Mouse (Mus musculus) cerebral cortex, adult 2 months (tissue): ENCODE measurements around the gene Klf2.

ENCODE experiments used
- WGBS: fragments of 180-500 bp; shearing (Covaris S2); methylation state at CpG from one replicate; pipeline ENCODE4 v1.1.7; 2018; 5-methylcytosine and 5-hydroxymethylcytosine counted together

The Klf2 gene

DNA sequence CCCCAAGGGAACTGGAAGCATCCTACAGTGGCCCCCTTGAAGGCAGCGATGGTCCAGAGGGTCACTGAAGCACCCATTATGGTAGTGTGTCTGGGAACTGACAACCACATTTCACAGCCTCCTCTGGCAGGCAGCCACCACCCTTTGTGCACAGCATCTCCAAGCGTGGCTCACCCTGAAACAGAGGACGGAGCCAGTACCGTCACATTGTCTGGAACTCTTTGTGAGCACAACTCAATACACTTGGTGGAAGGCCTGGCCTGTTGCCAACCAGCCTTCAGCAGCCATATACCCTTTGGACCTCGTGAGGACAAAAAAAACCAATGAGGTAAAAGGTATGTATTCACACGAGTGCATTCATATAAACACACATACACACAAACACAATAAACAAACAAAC lies 10.6 kb upstream of the Klf2 start:
- WGBS, result 45% methylated on average over 6 of the region's 6 CpGs

DNA sequence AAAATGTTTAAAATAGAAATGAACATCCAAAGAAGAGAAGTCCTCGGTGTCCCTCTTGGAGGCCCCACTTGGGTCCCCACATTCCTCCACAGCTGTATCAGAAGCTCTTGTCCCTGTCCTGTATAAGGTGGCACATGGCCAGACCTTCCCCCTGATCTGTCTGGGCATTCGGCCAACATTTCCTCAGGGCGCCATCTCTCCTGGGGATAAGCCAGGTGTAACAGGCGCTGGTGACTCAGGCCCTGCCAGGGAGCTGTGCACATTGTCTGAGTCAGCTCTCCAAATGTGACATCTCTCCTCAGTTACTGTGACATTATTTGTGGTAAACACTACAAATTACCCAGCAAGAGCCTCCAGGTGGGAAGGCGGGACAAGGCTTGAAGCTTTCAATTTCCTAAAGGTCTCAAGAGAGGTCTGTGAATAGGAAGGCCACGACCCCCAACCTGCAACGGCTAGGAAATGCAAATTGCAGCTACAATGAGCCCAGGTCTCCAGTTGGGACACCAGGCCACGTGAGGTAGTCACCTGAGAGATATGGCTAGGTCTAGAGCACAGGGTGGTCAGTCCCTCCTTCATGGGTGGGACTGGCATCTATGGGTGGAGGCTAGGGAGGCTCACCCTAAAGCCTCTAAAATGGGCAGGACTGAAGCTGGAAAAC lies 7.9 kb upstream of the Klf2 start:
- WGBS, result 30% methylated on average over 8 of the region's 8 CpGs

DNA sequence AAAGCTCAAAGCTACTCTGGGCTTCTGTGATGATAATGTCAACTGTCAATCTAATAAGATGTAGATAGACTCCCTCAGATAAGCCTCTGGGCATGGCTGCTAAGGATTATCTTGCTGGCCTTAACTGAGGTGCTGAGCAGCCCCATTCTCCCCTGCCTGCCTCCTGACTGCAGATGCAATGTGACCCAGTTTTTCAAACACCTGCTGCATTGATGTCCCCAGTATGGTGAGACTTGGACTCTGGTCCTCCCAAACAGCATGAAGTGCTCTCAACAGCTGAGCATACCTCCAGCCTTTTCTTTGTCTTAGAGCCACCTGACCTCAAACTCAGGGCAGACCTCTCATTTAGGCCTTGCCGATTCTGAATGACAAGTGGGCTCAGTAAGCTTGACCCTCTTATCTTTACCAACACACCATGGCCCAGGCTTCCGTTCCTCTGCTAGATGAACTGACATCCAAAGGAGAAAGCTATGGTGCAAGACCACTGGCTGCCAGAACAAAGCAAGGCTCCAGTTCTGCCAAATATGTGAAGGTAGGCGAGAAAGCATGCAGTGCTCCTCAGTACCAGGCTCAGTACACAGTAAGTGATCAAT lies 5.8 kb upstream of the Klf2 start:
- 92% methylated on average over 3 of the region's 3 CpGs for WGBS

DNA sequence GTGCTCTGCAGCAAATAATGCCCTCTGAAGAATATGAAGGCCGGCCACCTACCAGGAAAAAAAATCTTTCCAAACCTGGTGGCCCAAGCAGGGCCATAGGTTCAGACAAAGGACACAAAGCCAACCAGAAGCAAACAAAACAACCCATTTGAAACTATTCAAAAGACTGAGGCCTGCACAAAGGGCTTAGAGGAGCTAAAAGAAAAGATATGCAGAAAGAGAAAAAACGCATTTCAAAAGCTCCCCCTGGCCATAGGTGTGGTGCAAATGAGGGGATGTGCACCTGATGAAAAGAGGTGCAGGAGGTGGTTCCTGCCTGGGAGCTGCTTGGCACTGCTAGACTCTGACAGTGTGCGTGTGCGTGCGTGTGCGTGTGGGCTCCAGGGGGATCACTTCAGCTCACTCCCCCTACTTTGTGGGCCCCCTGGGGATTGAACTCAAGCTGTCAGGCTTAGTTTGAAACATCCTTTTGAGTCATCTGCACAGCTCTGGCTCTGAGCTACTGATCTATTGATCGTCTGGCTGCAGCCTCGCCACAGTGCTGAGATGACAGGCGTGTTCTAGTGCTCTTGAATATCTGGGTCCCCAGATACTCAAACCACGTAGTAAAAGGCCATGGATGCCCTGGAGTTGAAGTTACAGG lies 2.7 kb upstream of the Klf2 start:
- 83% methylated on average over 10 of the region's 10 CpGs for WGBS

DNA sequence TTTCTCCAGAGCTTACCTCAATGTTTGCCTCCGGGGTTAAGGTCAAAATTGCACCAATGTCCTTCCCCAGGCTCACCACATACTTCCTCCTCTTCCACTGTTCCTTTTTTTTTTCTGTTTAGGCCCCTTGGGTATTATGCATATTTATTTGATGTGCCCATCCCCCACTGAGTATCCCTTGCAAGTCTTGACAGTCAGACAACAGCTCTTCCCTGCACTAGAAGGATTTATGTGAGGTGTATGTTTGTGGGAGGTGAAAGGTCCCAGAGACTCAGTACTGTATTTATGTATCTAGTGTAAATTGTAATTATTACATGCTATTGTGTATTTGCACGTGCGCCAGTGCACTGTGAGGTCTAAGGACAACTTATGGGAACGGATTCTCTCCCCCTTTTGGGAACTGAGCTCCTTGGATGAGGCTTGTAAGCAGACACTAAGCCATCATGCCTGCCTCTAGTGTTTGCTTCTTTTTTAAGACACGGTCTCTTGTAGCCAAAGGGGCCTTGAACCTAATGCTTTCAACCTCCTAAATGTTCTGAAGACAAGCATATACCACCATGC lies 1.0 kb upstream of the Klf2 start:
- WGBS, result 69% methylated on average over 5 of the region's 5 CpGs

DNA sequence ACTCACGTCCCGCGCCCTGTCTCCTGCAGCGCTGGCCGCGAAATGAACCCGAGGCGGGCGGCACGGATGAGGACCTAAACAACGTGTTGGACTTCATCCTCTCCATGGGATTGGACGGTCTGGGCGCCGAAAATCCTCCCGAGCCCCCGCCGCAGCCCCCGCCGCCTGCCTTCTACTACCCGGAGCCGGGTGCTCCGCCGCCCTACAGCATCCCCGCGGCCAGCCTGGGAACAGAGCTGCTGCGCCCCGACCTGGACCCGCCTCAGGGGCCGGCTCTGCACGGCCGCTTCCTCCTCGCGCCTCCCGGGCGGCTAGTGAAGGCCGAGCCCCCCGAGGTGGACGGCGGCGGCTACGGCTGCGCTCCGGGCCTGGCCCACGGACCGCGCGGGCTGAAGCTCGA lies 564 bp downstream of the Klf2 start:
- WGBS, result under 1% methylated on average over 48 of the region's 48 CpGs

DNA sequence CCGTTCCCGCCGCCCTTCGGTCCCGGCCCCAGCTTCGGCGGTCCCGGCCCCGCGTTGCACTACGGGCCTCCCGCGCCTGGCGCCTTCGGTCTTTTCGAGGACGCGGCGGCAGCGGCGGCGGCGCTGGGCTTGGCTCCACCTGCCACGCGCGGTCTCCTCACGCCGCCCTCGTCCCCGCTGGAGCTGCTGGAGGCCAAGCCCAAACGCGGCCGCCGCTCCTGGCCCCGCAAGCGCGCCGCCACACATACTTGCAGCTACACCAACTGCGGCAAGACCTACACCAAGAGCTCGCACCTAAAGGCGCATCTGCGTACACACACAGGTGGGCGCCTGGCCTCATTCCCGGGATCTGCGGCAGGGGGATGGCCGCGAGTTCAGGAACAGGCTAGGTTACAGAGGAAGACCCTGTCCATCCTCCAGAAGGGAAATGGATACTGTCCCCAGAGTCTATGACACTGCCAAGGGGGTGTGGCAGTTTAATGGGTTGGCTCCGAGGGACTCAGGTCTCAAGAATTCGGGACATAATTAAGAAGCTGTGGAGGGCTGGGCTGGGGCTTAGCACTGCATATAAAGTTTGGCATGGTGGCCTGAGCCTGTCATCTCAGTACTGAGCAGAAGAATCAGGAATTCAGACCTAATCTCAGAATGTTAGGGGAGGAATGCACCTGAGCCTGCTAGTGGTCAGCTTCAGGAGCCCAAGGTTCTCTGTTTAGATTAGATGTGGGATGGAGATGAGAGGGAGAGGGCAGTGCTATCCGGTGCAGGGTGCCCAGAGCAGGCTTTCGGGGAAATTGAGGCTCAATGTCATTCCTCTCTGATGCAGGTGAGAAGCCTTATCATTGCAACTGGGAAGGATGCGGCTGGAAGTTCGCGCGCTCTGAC lies 1.3 kb downstream of the Klf2 start:
- WGBS, result 10% methylated on average over 55 of the region's 55 CpGs

DNA sequence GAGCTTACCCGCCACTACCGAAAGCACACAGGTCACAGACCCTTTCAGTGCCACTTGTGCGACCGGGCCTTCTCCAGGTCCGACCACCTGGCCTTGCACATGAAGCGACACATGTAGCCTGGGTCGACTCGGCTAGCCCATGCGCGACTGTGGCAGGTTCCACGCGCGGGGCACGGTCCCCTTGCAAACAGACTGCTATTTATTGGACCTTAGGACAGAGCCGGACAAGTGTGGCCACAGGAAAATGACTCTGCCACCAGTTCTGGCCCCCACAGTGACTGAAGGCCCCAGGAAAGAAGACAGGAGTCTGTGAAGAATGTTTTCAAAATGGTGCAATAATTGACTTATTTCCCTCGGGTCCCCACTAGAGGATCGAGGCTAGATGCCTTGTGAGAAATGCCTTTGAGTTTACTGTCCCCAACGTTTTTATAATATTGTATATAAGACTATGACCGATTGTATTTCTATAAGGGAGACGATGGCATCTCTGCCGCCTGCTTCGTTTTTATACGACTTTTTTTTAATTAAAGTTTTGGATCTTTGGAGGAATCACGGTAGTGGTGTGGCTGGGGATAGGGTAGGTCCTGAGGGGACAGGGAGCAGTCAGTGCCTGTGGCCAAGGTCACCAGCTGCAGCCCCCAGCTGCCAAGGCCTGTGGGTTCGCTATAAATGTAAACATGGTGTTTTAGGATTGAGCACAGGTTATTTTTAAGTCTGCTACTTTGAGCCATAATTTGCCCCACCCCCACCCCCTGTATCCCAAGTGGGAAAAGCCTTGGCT lies 2.2 kb downstream of the Klf2 start:
- 66% methylated on average over 25 of the region's 25 CpGs for WGBS

DNA sequence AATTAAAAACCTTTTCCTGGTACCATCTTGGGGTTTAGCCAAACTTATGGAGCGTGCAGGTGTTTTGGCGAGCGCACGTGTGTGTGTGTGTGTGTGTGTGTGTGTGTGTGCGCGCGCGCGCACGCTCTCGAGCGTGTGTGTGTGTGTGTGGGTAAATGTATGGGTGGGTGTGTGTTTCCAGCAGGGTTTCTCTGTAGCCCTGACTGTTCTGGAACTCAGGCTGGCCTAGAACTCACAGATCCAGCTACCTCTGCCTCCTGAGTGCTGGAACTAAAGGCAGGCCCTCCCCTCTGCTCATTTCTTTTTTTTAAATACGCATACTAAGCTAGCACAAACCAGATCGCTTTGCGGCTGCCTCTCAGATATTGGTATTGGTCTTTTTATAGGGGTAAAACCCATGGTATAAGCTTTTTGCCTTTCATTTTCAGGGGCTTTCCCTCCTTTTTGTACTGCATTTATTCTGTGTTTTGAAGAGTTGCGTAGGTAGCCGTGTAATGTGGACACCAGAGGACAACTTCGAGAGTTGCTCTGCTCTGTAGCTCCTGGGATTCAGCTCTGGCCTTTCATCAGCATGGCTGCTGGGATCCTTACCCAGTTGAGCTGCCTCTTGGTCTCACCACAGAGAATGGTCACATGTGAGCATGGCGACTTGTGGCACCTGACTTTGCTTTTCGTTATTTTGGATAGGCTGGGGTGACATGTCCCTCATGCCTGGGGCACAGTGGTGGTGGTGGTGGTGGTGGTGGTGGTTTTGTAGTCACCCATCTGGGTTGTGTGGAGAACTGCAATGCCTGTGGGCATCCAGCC lies 3.0 kb downstream of the Klf2 start:
- 80% methylated on average over 20 of the region's 20 CpGs for WGBS

DNA sequence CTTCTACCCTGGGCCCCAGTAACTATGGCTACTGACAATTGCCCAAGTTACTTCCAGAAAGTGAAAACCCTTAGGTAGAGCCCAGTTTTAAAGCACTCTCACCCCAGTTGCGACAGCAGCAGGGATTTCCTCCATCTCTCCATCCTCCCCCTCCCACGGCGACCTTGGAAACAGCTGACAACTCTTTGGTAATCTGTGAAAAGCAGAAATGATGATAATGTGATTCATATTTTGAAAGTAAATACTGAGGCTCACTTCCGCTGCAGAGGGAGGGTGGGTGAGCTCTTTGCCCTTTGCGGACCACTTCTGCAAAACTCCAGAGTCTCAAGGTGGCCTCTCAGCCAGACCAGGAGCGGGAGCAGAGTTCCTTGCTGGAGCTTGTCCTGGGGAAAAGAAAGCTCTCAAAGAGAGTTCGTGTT lies 3.6 kb downstream of the Klf2 start:
- WGBS, result 54% methylated on average over 7 of the region's 7 CpGs

DNA sequence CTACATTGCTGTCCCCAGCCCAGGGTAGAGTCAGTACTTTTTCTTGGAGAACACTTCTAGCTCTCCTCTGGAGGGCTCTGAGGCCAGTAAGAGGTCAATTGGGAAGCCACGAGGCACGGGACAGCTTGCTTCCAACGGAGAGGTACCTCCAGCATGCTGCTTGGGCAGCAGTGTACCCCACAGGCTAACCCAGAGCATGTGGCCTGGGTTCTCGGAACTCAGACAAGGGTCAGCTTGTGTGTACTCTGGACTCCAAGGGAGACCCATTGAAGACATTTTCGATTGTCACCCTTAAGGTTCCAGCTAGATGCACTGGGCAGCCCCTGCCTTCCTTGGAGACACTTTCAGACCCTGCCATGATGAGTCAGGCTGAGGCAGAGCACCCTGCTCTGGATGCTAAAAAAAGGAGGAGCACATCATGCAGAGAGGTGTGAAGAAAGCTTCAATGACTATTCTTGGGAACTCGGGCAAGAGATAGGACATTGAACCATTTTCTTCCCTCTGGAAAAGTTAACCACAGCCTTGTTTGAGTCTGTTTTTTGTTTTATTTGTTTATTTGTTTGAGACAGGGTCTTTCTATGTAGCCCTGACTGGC lies 4.4 kb downstream of the Klf2 start:
- WGBS, result 56% methylated on average over 6 of the region's 6 CpGs

DNA sequence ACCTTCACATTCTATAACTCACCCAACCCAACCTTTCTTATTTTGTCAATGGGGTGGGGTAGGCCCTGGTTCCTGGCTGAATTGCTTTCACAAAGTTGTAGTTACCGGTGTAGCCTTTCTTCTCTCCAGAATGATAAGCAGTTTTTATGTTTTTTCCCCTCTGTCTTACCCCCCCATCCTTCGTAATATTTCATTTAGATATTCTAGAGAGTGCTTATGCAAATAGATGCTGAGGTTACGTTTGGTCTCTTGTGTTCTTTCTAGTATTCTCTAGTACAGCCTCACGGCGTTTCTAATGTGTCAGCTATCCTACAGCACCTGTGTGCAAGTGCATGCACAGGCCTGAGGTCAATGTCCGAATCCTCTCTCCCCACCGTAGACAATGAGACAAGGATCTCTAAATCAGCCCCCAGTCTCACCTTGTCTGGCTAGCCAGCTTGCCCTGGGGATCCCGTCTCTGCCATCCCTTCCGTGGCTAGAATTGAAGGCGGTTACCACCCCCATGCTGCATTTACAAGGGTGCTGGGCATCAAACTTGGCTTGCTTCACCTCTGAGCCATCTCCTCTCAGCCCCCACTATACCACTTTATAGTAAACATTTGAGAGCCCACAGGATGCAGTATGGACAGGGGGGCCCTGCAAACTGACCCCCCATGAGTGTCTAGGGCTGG lies 5.3 kb downstream of the Klf2 start:
- whole genome bisulfite sequencing, result 72% methylated on average over 10 of the region's 10 CpGs

DNA sequence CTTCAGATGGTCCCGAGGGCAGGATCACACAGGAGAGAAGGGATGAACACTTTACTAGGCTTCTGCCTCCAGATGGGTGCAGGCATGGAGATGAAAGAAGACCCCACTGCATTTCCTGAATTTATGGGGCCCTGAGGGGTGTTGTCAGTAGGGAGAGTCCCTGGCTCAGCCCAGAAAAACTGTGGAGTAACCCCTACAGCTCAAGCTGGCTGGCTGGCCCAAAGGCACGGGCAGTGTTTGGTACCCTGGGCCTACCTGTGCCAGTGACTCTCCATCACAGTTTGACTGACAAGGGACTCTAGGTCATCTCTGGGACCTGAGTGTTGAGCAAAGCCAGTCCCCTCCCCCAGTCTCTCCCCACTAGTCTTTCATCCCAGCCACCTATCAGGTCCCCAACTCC lies 5.9 kb downstream of the Klf2 start:
- 81% methylated on average over 2 of the region's 2 CpGs for whole genome bisulfite sequencing

DNA sequence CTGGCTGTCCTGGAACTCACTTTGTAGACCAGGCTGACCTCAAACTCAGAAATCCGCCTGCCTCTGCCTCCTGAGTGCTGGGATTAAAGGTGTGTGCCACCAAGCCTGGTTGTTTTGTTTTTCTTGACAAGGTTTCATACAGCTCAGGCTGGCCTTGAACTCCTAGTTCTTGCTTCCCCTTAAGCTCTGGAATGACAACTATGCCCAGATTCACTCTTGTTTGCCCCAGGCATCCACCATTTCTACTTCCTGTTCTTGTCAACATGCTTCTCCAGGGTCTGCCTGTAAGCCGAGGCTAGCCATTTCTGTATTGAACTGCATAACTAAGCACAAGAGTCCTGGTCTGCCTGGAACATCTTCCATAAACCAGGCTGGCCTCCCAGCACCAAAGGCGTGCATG lies 10.3 kb downstream of the Klf2 start:
- WGBS, result 92% methylated on average over 3 of the region's 3 CpGs

DNA sequence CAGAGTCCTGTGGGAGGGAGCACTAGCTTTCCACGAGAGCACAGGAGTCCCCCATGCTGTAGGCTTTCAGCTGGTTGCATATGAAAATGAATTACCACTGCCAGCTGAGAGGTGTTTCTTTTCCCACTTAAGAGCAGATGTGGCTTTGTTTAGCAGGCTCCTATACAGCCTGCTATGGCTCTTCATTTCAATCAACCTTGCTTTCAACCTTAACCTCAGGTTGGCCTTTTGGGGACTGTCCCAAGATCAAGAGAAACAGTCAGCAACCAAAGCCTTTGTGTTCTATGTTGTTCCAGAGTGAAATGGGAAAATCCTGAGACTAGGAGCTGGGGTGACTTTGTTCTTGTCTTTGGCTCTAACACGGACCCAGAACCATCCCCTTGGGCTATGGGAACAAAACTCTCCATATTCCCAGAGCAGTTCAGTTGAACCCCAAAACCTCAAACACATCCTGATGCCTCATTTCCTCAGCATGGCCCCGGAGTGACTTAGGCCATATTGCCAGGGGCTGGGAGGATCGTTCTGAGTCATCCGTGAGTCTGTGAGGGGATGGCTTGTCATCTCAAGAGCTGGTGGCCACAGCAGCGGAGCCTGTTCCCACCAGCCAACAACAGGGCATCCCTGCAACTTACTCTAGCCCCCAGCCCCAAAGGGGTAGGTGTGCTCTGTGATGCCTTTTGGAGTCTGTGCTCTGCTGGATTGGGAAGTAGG lies 12.1 kb downstream of the Klf2 start:
- WGBS, result 82% methylated on average over 6 of the region's 6 CpGs

DNA sequence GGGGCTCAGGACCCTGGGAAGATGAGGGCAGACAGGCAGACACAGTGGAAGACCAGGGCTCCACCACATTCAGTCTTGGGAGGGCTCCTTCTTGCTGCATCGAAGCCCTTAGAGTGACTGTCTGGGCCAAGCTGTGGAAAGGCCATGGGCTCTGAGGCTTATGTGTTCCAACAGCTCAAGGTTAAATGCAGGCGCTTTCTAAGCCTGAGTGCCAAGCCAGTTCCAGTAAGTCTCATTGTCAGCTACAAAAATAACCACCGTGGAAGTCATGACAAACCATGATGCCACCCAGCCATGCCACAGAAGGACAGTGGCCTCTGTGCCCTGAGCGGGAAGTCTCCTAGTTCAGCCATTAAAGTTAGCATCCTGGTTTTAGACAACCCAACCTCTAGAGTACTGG lies 12.8 kb downstream of the Klf2 start:
- WGBS, result 86% methylated on average over 4 of the region's 4 CpGs

DNA sequence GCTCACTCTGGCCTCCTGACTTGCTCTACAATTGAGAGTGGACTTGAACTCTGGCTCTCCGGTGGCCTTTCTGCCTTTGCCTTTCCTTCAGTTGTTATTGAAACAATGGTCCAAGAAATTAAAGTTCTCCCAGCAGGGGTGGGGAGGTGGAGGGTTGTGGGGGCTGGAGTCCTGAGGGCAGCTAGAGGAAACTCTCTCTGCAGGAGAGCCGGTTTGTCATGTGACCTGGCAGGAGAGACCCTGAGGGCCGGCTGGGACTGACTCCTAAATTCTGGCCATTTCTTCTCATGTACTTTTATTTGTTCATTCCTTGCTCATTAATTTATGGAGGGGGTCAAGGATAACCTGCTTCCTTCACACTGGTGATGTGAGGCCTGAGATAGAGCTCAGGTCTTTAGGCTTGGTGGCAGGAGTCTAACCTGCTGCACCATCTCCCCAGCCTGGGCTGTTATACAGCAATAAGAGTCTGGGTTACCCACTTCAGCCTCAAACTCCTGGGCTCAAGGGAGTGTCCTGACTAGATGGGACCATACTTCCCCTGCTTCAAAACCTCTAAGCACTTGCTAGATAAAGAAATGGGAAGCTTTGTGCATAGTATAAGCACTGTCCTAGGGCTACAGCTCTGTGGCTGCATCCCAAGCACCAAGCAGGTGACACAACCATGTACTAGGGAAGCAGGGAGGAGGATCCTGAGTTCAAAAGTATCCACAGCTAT lies 14.8 kb downstream of the Klf2 start:
- WGBS, result 58% methylated on average over 3 of the region's 3 CpGs

DNA sequence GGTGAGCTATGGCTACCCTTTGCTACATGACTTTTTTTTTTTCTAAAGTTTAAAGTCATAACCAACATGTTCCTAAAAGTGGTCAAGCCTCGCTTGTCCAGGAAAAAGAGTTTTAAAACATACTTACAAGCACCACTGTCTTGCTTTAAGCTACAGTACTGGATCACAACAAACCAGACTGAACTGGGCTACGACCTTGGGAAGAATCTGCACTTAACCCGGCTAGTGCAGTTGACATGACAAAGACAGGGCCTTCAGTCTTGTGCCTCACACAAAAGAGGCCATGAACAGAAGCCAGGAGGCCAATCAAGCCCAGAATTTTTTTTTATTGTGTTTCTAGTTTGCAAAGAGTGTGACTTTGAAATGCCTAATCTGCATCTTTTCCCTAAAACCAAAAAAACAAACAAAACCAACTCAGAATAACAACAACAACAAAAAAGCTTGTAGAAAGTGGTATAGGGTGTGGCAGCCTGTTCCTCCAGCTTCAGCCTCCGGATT lies 15.4 kb downstream of the Klf2 start:
- 75% methylated on average over 4 of the region's 4 CpGs for WGBS
